Mouse (Mus musculus): ENCODE data around the gene Tph2. TPM values are rescaled to one million over a fixed set of nuclear protein-coding genes. Genes with fewer than 3 reads are reported as not detected.
"Not testable (repeated sequence)": the region's sequence is repeated elsewhere in the genome, so short reads cannot be mapped to it uniquely, and the experiment has no call there.

Gene Tph2
- polyA plus RNA-seq, 1 experiment from 2014 or later: not detected

DNA sequence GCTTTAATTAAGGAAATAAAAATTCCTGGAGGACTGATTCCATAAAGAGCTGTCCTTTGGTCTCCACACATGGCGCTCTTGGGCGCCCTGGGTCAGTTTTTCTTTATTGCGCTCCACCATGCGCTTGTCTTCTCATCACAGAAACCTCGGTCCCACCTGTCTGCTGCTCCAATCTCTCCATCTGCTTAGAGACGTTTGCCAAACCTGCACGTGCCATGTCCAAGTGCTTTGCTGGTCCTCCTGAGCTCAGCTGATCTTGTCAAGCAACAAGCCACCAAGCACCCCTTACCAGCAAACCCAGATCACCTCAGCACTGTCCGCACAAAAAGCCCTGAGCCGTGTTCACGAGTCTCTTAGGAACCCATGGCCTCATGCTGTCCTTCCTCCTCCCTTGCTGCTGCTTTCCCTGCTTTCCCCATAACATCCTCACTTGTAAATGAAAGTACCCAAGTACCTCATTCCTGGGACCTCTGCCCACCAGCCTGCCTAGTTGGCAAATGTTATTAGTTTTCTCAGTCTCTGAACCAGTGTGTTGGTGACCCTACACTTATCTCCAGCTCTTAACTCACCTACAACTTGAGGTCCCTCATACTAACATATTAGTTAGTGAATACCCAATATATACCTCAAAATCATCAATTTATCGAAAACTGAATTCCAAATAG is 28.2 kb upstream of the Tph2 start:
- no peaks in the 10 kb centered on the region for H3K4me1 ChIP-seq (replicated peaks; ENCODE audit: insufficient read depth, low read length)
- ATAC-seq (replicated peaks; ENCODE audit: low FRiP score, low read depth) (no peak), DNase-seq (ENCODE audit: low spot score) (no peak)
- 92% methylated on average over 11 of the region's 11 CpGs for WGBS
- no peak overlapping the region for H3K27ac ChIP-seq
- no peak overlapping the region for H3K4me2 ChIP-seq (ENCODE audit: low read length)
- H3K9me3 ChIP-seq (replicated peaks; ENCODE audit: low read length): no peaks in the 10 kb centered on the region
- H3K36me3 ChIP-seq (ENCODE audit: insufficient read depth, low read length): peaks cover 31% of the 10 kb centered on the region
- no peak overlapping the region for H3K4me3 ChIP-seq (replicated peaks; ENCODE audit: low read depth, low read length)
- H3K27me3 ChIP-seq (ENCODE audit: insufficient read depth, low read length): no peaks in the 10 kb centered on the region
- no peak for TF ChIP-seq CTCF (IDR thresholded peaks at IDR 0.05; ENCODE audit: low read depth)
- H3K9ac ChIP-seq (ENCODE audit: low read depth, low read length): no peak overlapping the region

DNA sequence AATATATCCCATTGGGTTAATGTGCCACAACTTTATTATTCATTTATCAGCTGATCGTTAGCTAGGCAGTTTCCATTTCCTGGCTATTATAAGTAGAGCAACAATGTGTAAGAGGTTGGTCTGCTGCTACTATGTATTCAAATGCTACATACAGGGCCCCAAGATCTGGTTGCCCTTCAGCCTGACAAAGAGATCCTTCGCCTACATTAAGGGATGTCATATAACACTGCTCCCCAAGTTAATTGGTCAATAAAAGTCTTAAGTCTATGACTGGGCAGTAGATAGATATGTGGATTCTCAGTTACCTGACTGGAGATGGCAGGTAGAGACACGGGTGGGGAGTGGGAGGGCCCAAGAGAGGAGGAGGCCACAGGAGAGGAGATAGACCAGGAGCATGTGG is 21.0 kb upstream of the Tph2 start:
- H3K4me1 ChIP-seq (replicated peaks; ENCODE audit: insufficient read depth, low read length): no peaks in the 10 kb centered on the region

GRCm38 (mm10) chr10:115205284-115205683 is 20.5 kb upstream of the Tph2 start:
- TF ChIP-seq CTCF (IDR thresholded peaks at IDR 0.05; ENCODE audit: low read depth): no peak
- H3K27me3 ChIP-seq (ENCODE audit: insufficient read depth, low read length): no peaks in the 10 kb centered on the region
- no peak overlapping the region for H3K4me3 ChIP-seq (replicated peaks; ENCODE audit: low read depth, low read length)
- no peak overlapping the region for H3K9ac ChIP-seq (ENCODE audit: low read depth, low read length)
- 72% methylated on average over 1 of the region's 1 CpGs for WGBS
- no peak overlapping the region for H3K4me2 ChIP-seq (ENCODE audit: low read length)
- peaks cover 10% of the 10 kb centered on the region; the same call in 1 of the 2 replicates for H3K36me3 ChIP-seq (ENCODE audit: insufficient read depth, low read length)
- ATAC-seq (replicated peaks; ENCODE audit: low FRiP score, low read depth) (no peak), DNase-seq (ENCODE audit: low spot score) (no peak)
- no peak overlapping the region for H3K27ac ChIP-seq
- no peaks in the 10 kb centered on the region for H3K4me1 ChIP-seq (replicated peaks; ENCODE audit: insufficient read depth, low read length)
- no peaks in the 10 kb centered on the region for H3K9me3 ChIP-seq (replicated peaks; ENCODE audit: low read length)

More for the DNA sequence above, 21.0 kb upstream of the Tph2 start:
- no peaks in the 10 kb centered on the region for H3K9me3 ChIP-seq (replicated peaks; ENCODE audit: low read length)
- no peak overlapping the region for H3K4me3 ChIP-seq (replicated peaks; ENCODE audit: low read depth, low read length)
- no peak overlapping the region for H3K4me2 ChIP-seq (ENCODE audit: low read length)
- no peak for DNase-seq (ENCODE audit: low spot score)
- H3K36me3 ChIP-seq (ENCODE audit: insufficient read depth, low read length): peaks cover 10% of the 10 kb centered on the region; the same call in 1 of the 2 replicates
- no peaks in the 10 kb centered on the region for H3K27me3 ChIP-seq (ENCODE audit: insufficient read depth, low read length)
- no peak overlapping the region for H3K9ac ChIP-seq (ENCODE audit: low read depth, low read length)
- no peak overlapping the region for H3K27ac ChIP-seq
- 71% methylated on average over 3 of the region's 3 CpGs for WGBS
- TF ChIP-seq CTCF (IDR thresholded peaks at IDR 0.05; ENCODE audit: low read depth): no peak
- no peak for ATAC-seq (replicated peaks; ENCODE audit: low FRiP score, low read depth)

DNA sequence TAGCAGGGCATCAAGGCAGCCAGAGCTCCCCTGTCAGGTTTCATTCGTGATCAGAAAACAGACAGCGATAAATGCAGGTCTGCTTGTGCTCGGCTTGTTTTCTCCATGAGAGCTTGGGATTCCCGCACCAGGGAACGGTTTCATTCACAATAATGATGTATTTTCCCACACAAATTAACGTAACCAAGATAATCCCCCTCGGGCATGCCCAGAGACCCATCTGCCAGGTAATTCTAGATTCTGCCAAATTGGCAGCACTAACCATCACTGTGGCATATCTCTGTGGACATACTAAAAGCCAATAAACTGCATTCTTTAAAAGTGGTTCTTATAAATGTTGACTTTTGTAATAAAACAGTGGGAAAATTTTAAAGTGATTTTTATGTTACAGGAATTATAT is 6.4 kb upstream of the Tph2 start:
- Histone ChIP-seq H3K4me2 (ENCODE audit: low read length) (no peak overlapping the region), H3K4me3 (replicated peaks; ENCODE audit: low read depth, low read length) (no peak overlapping the region), H3K36me3 (ENCODE audit: insufficient read depth, low read length) (no peaks in the 10 kb centered on the region), H3K4me1 (replicated peaks; ENCODE audit: insufficient read depth, low read length) (no peaks in the 10 kb centered on the region), H3K9ac (ENCODE audit: low read depth, low read length) (no peak overlapping the region), H3K27ac (no peak overlapping the region), H3K27me3 (ENCODE audit: insufficient read depth, low read length) (no peaks in the 10 kb centered on the region), H3K9me3 (replicated peaks; ENCODE audit: low read length) (no peaks in the 10 kb centered on the region)
- DNase-seq (ENCODE audit: low spot score): no peak
- ATAC-seq (replicated peaks; ENCODE audit: low FRiP score, low read depth): no peak
- no peak for TF ChIP-seq CTCF (IDR thresholded peaks at IDR 0.05; ENCODE audit: low read depth)
- WGBS: 86% methylated on average over 7 of the region's 7 CpGs

DNA sequence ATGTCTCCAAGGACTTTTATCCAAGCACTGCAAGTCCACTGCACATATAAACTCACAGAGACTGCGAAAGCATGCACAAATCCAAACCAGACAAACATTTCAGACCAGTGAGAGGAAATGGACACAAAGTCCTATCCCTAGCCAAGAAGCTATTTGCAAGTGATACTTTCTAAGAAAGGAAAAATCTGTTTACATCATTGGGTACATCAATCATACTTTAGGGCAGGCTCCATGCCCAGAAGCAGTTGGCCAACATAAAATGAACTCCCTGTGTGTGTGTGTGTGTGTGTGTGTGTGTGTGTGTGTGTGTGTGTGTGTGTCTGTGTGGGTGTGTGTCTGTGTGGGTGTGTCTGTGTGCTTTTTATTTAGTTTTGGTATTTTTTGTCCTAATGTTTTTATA is 2.6 kb upstream of the Tph2 start:
- Histone ChIP-seq H3K4me2 (ENCODE audit: low read length) (no peak overlapping the region), H3K36me3 (ENCODE audit: insufficient read depth, low read length) (no peaks in the 10 kb centered on the region), H3K9me3 (replicated peaks; ENCODE audit: low read length) (no peaks in the 10 kb centered on the region), H3K4me1 (replicated peaks; ENCODE audit: insufficient read depth, low read length) (no peaks in the 10 kb centered on the region), H3K27ac (no peak overlapping the region), H3K4me3 (replicated peaks; ENCODE audit: low read depth, low read length) (no peak overlapping the region), H3K9ac (ENCODE audit: low read depth, low read length) (no peak overlapping the region), H3K27me3 (ENCODE audit: insufficient read depth, low read length) (no peaks in the 10 kb centered on the region)
- ATAC-seq (replicated peaks; ENCODE audit: low FRiP score, low read depth) (no peak), DNase-seq (ENCODE audit: low spot score) (no peak)
- 84% methylated on average over 1 of the region's 1 CpGs for WGBS
- no peak for TF ChIP-seq CTCF (IDR thresholded peaks at IDR 0.05; ENCODE audit: low read depth)

DNA sequence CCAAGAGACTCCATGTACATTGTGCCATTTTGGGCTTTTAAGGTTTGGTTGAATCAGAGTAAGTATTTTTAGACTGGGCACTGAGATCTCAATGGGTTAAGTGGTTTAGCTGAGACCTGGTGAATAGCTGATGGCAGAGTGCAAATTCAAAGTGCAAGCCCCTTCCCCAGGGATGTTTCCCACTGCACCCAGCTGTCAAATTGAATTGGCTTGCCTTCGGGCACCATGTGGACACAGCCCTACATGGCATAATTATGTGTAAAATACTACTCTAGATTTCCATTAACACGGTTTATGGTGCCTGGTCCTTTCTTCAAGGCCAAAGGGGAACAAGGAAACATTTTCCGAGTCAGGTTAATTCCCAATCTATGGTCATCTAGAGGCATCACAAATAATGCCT is 3.8 kb downstream of the Tph2 start:
- no peak for TF ChIP-seq CTCF (IDR thresholded peaks at IDR 0.05; ENCODE audit: low read depth)
- Histone ChIP-seq H3K9ac (ENCODE audit: low read depth, low read length) (no peak overlapping the region), H3K4me2 (ENCODE audit: low read length) (no peak overlapping the region), H3K36me3 (ENCODE audit: insufficient read depth, low read length) (no peaks in the 10 kb centered on the region), H3K4me1 (replicated peaks; ENCODE audit: insufficient read depth, low read length) (no peaks in the 10 kb centered on the region), H3K27me3 (ENCODE audit: insufficient read depth, low read length) (no peaks in the 10 kb centered on the region), H3K9me3 (replicated peaks; ENCODE audit: low read length) (no peaks in the 10 kb centered on the region), H3K4me3 (replicated peaks; ENCODE audit: low read depth, low read length) (no peak overlapping the region), H3K27ac (no peak overlapping the region)
- DNase-seq (ENCODE audit: low spot score) (no peak), ATAC-seq (replicated peaks; ENCODE audit: low FRiP score, low read depth) (no peak)
- 80% methylated on average over 3 of the region's 3 CpGs for WGBS

- H3K36me3 ChIP-seq (ENCODE audit: insufficient read depth, low read length); H3K4me2 ChIP-seq (ENCODE audit: low read length); H3K9ac ChIP-seq (ENCODE audit: low read depth, low read length); DNase-seq (ENCODE audit: low spot score); H3K27ac ChIP-seq; ATAC-seq (replicated peaks; ENCODE audit: low FRiP score, low read depth); H3K27me3 ChIP-seq (ENCODE audit: insufficient read depth, low read length); H3K4me1 ChIP-seq (replicated peaks; ENCODE audit: insufficient read depth, low read length); H3K4me3 ChIP-seq (replicated peaks; ENCODE audit: low read depth, low read length); H3K9me3 ChIP-seq (replicated peaks; ENCODE audit: low read length): not testable (repeated sequence)
- WGBS: 65% methylated on average over 6 of the region's 6 CpGs
- TF ChIP-seq CTCF (IDR thresholded peaks at IDR 0.05; ENCODE audit: low read depth): 0 out of 2 replicates have a peak, but pooled peaks have one; percentile 8
Measured at GRCm38 (mm10) chr10:115178019-115178418, 6.8 kb downstream of the Tph2 start.

Measured in kidney, postnatal 0 days (tissue).